Mouse (Mus musculus) midbrain, embryonic 11.5 days (tissue): ENCODE results near the gene Hyal3. TPM values are rescaled to one million over a fixed set of nuclear protein-coding genes. Genes with fewer than 3 reads are reported as not detected.
"Not testable (repeated sequence)": the region's sequence is repeated elsewhere in the genome, so short reads cannot be mapped to it uniquely, and the experiment has no call there.

ENCODE experiments used
- ATAC-seq: fragments of 200-750 bp; cut with Nextera tagmentation; 2 replicates; pipeline ENCODE4 v1.8.0; 2017; ENCODE audit warnings: moderate TSS enrichment, moderate library complexity; ENCODE audit not compliant: low FRiP score
- DNase-seq: peaks from one replicate; pipeline ENCODE4 v3.0.0; 2015; ENCODE audit warnings: low spot score; ENCODE audit errors: missing footprints
- H3K27ac ChIP-seq: fragments of 300-500 bp; sonication (generic); 2 replicates; pipeline ENCODE4 v1.5.1; 2014; ENCODE audit warnings: low read depth, low read length
- H3K27me3 ChIP-seq: fragments of 300-500 bp; sonication (generic); 2 replicates; pipeline ENCODE4 v1.6.1; 2014; ENCODE audit warnings: mild to moderate bottlenecking, low read length, moderate library complexity, mixed read lengths; ENCODE audit not compliant: control insufficient read depth, insufficient read depth
- H3K36me3 ChIP-seq: fragments of 300-500 bp; sonication (generic); 2 replicates; pipeline ENCODE4 v1.6.1; 2014; ENCODE audit warnings: mild to moderate bottlenecking, low read length, moderate library complexity, mixed read lengths; ENCODE audit not compliant: control insufficient read depth, insufficient read depth
- H3K4me1 ChIP-seq: fragments of 300-500 bp; sonication (generic); 2 replicates; pipeline ENCODE4 v1.6.1; 2014; ENCODE audit warnings: low read length; ENCODE audit not compliant: control insufficient read depth, insufficient read depth
- H3K4me2 ChIP-seq: fragments of 300-500 bp; sonication (generic); 2 replicates; pipeline ENCODE4 v1.6.1; 2014; ENCODE audit warnings: mild to moderate bottlenecking, moderate library complexity
- H3K4me3 ChIP-seq: fragments of 300-500 bp; sonication (generic); 2 replicates; pipeline ENCODE4 v1.5.1; 2014; ENCODE audit warnings: low read depth, low read length
- H3K9ac ChIP-seq: fragments of 300-500 bp; sonication (generic); 2 replicates; pipeline ENCODE4 v1.6.1; 2014; ENCODE audit warnings: low read length
- H3K9me3 ChIP-seq: fragments of 300-500 bp; sonication (generic); 2 replicates; pipeline ENCODE4 v1.6.1; 2016; ENCODE audit warnings: low read length; ENCODE audit not compliant: control insufficient read depth
- WGBS: fragments of 180-500 bp; shearing (Covaris S2); extraction: QIAGEN DNeasy Blood & Tissue Kit; methylation state at CpG from one replicate; pipeline ENCODE4 v1.1.7; 2014; 5-methylcytosine and 5-hydroxymethylcytosine counted together
- polyA plus RNA-seq: library from polyadenylated mRNA; unstranded; fragments of >200 nt; fragmentation: Nextera tagmentation; extraction: Ambion mirVana; gene quantifications from 2 replicates; pipeline ENCODE4 v1.2.1, GENCODE M21; 2014

Gene Hyal3
- polyA plus RNA-seq, 1 experiment from 2014 or later, result 0.33 TPM

DNA sequence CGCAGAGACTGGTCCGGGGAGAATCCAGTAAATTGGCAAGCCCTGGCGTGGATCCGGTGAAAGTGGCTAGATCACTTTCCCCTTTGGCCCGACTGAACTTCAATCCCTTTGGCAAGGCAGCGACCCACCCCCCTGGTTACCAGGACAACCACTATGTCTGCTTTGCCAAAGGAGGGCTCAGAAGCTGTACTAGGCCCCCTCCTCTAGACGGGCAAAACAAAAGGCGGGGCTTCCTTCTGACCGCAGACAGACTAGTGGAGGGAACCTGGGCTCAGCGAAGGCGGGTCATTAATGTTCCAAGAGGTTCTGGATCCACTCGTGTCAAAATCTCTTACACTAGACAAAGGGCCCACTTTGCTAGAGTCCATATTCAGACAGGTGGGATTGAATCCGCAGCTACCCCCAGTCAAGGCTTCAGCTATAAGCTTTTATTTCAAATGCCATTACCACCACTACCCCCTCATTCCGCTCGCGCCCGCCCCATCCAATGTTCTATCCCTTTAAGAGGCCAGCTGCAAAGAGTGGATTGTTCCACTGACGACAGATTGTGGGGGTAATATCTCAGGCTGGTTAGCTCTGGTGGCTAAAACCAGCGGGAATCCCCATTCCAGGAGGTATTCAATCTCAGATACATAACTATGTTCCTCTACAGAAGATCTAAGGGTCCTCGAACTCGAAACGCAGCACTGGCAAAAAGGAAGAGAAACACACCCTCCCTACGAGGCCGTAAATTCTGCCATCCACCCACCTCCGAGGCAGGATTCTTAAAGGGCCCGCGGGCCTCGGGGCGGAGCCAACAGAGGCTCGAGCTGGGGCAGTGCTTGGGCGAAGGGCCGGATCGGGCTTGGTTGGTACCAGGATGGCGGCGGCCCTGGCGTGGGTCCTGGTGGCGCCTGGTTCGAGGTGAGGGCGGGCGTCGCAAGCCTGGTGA, 12.0 kb upstream of the Hyal3 start:
- Histone ChIP-seq H3K4me3 (peak overlapping the region; percentile 88), H3K27me3 (no peaks in the 10 kb centered on the region), H3K9me3 (no peaks in the 10 kb centered on the region; the same call in 1 of the 2 replicates), H3K4me1 (peaks cover 38% of the 10 kb centered on the region), H3K9ac (peak overlapping the region; percentile 95), H3K36me3 (peaks cover 24% of the 10 kb centered on the region), H3K4me2 (peak overlapping the region; percentile 60), H3K27ac (peak overlapping the region; percentile 82)
- WGBS, result under 1% methylated on average over 40 of the region's 41 CpGs
- DNase-seq, result peak; percentile 99
- peak; percentile 86 for ATAC-seq

DNA sequence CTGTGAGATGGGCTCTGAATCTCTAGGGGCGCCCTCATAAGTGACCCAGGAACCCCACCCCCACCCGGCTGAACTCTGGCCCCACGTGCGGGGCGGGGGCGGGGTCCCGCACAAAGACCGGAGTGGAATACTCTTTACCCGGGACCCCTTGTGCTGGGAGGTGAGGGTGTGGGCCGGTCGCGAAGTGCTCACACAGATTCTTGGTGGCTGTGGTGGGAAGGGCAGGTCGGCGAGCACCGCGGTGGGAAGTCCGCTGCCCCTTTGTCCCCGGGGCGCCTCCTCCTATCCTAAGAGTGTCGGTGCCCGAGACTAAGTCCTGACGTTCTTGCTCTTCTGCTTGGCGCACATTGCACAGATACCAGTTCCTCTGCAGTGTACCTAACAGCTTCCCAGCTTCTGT, 11.3 kb upstream of the Hyal3 start:
- WGBS, result 0% methylated on average over 23 of the region's 23 CpGs
- H3K4me1 ChIP-seq, result peaks cover 33% of the 10 kb centered on the region
- peak; percentile 58 for ATAC-seq
- H3K36me3 ChIP-seq, result peaks cover 24% of the 10 kb centered on the region
- no peak for DNase-seq
- H3K4me3 ChIP-seq, result peak overlapping the region; percentile 88
- H3K4me2 ChIP-seq, result peak overlapping the region; percentile 60
- H3K27me3 ChIP-seq, result no peaks in the 10 kb centered on the region
- no peaks in the 10 kb centered on the region; the same call in 1 of the 2 replicates for H3K9me3 ChIP-seq
- peak overlapping the region; percentile 82; the same call in 1 of the 2 replicates for H3K27ac ChIP-seq
- H3K9ac ChIP-seq, result peak overlapping the region; percentile 95

DNA sequence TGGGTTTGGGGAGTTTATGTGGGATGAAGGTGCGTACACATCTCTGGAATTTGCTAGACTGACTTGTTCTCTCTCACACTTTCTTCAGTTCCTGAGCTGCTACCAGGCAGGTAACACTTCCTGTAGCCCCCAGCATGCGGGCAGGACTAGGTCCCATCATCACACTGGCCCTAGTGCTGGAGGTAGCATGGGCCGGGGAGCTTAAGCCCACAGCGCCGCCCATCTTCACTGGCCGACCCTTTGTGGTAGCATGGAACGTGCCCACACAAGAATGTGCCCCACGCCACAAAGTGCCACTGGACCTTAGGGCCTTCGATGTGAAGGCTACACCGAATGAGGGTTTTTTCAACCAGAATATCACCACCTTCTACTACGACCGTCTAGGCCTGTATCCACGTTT, 10.6 kb upstream of the Hyal3 start:
- Histone ChIP-seq H3K9me3 (no peaks in the 10 kb centered on the region; the same call in 1 of the 2 replicates), H3K4me3 (peak overlapping the region; percentile 88), H3K4me2 (peak overlapping the region; percentile 60), H3K27me3 (no peaks in the 10 kb centered on the region), H3K27ac (no peak overlapping the region), H3K9ac (peak overlapping the region; percentile 95), H3K36me3 (peaks cover 24% of the 10 kb centered on the region), H3K4me1 (peaks cover 33% of the 10 kb centered on the region)
- 51% methylated on average over 13 of the region's 13 CpGs for WGBS
- ATAC-seq (no peak), DNase-seq (no peak)

DNA sequence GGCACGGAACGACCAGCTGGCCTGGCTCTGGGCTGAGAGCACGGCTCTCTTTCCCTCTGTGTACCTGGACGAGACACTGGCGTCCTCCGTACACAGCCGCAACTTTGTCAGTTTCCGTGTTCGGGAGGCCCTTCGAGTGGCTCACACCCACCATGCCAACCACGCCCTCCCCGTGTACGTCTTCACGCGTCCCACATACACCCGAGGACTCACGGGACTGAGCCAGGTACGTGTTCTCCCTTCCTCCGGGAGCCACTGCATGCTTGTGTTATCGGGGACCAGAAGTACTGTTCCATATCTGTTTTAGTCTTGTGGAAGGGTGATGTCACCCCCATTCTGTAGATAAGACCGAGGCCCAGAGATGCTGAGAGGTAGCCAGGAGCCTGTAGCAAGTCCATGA, 9.8 kb upstream of the Hyal3 start:
- H3K27me3 ChIP-seq, result no peaks in the 10 kb centered on the region
- no peaks in the 10 kb centered on the region; the same call in 1 of the 2 replicates for H3K9me3 ChIP-seq
- H3K4me2 ChIP-seq, result peak overlapping the region; percentile 60; the same call in 1 of the 2 replicates
- DNase-seq (no peak), ATAC-seq (no peak)
- peaks cover 33% of the 10 kb centered on the region for H3K4me1 ChIP-seq
- H3K36me3 ChIP-seq, result peaks cover 24% of the 10 kb centered on the region
- H3K27ac ChIP-seq, result no peak overlapping the region
- peak overlapping the region; percentile 95; the same call in 1 of the 2 replicates for H3K9ac ChIP-seq
- 96% methylated on average over 21 of the region's 21 CpGs for WGBS
- 0 out of 2 replicates have a peak overlapping the region, but pooled peaks have one; percentile 0 for H3K4me3 ChIP-seq

DNA sequence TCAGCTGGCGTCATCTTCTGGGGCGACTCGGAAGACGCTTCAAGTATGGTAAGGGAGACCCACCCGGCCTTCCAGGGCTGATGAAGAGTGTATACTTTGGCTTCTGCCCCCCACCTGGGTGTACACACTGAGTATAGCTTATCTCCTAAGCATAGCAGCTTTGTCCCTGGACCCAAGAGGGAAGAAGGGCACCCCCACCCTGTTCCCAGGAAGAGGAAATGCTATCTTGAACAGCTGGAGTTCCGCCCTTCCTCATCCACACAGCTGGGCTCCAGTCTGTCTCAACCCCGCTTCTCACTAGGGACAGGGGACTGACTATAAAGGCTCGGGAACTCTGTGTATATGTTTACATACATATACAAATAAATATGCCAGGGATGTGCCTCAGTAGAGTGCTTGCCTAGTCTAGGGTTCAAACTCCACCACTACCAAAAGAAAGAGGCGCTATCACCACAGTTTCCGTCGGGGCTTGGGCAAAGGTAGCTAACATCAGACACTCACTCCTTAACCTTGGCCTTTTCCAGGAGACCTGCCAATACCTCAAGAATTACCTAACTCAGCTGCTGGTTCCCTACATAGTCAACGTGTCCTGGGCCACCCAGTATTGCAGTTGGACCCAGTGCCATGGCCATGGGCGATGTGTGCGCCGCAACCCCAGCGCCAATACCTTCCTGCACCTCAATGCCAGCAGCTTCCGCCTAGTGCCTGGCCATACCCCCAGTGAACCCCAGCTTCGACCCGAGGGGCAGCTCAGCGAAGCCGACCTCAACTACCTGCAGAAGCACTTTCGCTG, 8.9 kb upstream of the Hyal3 start:
- Histone ChIP-seq H3K4me1 (peaks cover 37% of the 10 kb centered on the region), H3K27me3 (no peaks in the 10 kb centered on the region), H3K9ac (no peak overlapping the region), H3K27ac (no peak overlapping the region), H3K4me3 (0 out of 2 replicates have a peak overlapping the region, but pooled peaks have one; percentile 0), H3K4me2 (no peak overlapping the region), H3K36me3 (peaks cover 24% of the 10 kb centered on the region), H3K9me3 (no peaks in the 10 kb centered on the region; the same call in 1 of the 2 replicates)
- DNase-seq (no peak), ATAC-seq (no peak)
- WGBS, result 96% methylated on average over 22 of the region's 22 CpGs

DNA sequence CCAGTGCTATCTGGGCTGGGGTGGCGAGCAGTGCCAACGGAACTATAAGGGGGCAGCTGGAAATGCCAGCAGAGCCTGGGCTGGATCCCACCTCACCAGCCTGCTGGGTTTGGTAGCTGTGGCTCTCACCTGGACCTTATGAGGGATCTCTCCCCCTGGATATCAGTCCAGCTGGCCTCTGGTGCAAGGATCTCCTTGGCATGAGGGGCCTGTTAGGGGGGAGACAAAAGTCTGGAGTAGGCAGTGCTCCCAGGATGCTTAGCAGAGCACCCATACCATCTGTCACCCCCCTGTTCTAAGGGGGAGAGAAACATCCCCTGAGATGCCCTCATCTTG, 8.3 kb upstream of the Hyal3 start:
- Histone ChIP-seq H3K36me3 (peaks cover 24% of the 10 kb centered on the region), H3K27me3 (no peaks in the 10 kb centered on the region), H3K9ac (no peak overlapping the region), H3K4me3 (no peak overlapping the region), H3K4me1 (peaks cover 37% of the 10 kb centered on the region), H3K4me2 (no peak overlapping the region), H3K27ac (no peak overlapping the region), H3K9me3 (no peaks in the 10 kb centered on the region; the same call in 1 of the 2 replicates)
- ATAC-seq (no peak), DNase-seq (no peak)
- 94% methylated on average over 2 of the region's 2 CpGs for WGBS

DNA sequence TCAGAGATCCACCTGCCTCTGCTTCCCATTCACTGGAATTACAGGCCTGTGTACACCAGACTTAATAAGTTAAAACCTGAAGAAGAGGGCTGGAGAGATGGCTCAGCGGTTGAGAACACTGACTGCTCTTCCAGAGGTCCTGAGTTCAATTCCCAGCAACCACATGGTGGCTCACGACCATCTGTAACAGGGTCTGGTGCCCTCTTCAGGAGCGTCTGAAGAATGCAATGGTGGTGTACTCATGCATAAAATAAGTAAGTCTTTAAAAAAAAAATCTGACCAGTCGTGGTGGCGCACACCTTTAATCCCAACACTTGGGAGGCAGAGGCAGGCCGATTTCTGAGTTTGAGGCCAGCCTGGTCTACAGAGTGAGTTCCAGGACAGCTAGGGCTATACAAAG, 6.8 kb upstream of the Hyal3 start:
- not testable (repeated sequence) for H3K4me2 ChIP-seq, H3K9ac ChIP-seq, H3K27me3 ChIP-seq, ATAC-seq, DNase-seq, H3K27ac ChIP-seq, H3K4me3 ChIP-seq, H3K9me3 ChIP-seq
- H3K4me1 ChIP-seq, result peaks cover 29% of the 10 kb centered on the region
- peaks cover 24% of the 10 kb centered on the region for H3K36me3 ChIP-seq
- WGBS, result 80% methylated on average over 6 of the region's 6 CpGs

GRCm38 (mm10) chr9:107575579-107576356, 4.8 kb upstream of the Hyal3 start:
- Histone ChIP-seq H3K4me3 (no peak overlapping the region), H3K27ac (no peak overlapping the region; the same call in 1 of the 2 replicates), H3K9me3 (no peaks in the 10 kb centered on the region; the same call in 1 of the 2 replicates), H3K4me2 (no peak overlapping the region), H3K9ac (no peak overlapping the region), H3K4me1 (peaks cover 26% of the 10 kb centered on the region), H3K27me3 (no peaks in the 10 kb centered on the region), H3K36me3 (peaks cover 24% of the 10 kb centered on the region)
- 88% methylated on average over 14 of the region's 14 CpGs for WGBS
- ATAC-seq (no peak), DNase-seq (no peak)
